Mouse (Mus musculus): ENCODE measurements around the gene Apol7c.
"Not testable (repeated sequence)": the region's sequence is repeated elsewhere in the genome, so short reads cannot be mapped to it uniquely, and the experiment has no call there.

Gene Apol7c

DNA sequence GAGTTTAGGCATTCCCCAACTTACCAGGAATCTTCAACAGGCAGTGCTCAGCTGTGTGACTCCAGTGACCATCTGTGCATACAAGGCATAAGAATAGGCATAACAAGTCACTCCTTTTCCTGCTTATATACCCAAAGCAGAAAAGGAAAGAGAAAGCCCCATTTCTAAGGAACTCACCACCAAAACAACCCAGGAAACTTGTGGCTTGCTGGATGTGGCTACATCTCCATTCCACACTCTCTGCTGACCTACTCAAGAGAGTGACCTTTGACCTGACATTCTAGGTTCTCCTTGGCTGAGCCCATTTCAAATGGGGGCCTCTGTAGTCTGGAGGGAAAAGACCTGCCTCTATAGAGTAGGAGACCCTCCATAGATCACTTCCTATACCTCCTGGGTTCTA lies at the start of gene Apol7c:
Apol7c (minus strand) TSS at position 101 of the 400 bp plus-strand sequence.
- DNase-seq (ENCODE audit: low read depth, low spot score), result no peak

DNA sequence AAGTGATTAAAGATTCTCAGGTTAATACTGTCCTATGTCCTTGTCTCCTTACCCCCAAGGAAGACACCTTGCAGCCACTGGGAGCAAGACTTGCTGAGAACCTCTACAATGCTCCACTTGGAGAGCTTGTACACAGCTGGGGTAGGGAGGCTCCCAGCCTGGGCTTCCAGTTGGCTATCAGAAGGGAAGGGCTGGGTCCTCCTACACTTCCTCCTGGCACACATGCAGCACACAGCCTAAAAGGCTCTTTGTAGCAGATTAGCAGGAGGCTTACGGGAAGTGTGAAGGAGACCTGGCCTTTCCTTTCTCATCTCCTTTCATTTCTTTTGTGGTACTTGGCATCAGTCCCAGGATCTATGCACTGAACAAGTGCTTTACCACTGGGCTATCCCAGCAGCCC lies 48.6 kb upstream of the Apol7c start:
- no peak for DNase-seq (ENCODE audit: low read depth, low spot score)

DNA sequence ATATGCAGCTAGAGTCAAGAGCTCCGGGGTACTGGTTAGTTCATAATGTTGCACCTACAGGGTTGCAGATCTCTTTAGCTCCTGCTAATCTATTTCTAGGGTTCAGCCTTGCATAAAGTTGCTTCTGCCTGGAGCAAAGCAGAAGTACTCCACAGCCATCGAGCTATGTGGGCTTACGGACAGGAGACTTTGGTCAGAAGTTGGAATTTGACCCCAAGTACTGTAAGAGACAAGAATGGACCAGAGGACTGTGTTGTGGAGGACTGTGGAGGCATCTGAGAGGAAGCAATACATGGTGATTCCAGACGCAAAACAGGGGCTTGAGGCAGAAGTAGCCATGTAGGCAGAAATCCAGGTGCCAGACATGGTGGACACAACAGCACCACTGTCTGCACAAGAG lies 46.2 kb upstream of the Apol7c start:
- no peak for DNase-seq (ENCODE audit: low read depth, low spot score)

DNA sequence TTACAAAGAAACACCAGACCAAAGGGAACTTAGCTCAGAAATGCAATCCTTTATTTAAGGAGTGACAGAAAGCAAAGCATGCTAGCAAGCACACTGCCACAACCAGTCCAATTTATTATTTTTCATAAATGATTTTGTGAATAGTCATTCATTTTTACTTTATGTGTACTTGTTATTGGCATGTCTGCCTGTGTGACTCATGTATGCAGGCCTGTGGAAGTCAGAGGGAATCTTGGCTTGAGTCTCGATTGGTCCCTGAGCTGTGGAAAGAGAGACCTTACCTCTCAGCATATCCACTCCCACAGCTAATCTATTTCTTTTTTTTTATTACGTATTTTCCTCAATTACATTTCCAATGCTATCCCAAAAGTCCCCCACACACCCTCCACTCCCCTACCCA lies 45.7 kb upstream of the Apol7c start:
- DNase-seq (ENCODE audit: low read depth, low spot score), result no peak

DNA sequence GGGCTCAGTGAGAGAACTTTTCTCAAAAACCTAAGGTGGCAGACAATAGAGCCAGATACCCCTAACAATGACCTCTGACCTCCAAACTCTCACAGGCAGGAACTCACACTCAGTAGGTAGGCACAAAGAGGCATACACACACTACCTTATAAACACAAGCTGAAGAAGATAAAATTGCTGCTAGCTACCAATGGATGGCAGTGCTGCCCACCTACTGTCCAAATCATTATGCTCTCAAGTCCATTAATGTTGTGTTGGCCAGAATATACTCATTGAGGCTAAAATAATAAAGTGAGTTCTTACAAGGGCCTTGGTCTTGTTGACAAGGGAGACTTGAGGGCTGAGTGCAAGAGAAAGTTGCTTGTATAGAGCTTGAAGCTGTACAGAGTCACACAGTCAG lies 30.1 kb upstream of the Apol7c start:
- no peak for DNase-seq (ENCODE audit: low read depth, low spot score)

DNA sequence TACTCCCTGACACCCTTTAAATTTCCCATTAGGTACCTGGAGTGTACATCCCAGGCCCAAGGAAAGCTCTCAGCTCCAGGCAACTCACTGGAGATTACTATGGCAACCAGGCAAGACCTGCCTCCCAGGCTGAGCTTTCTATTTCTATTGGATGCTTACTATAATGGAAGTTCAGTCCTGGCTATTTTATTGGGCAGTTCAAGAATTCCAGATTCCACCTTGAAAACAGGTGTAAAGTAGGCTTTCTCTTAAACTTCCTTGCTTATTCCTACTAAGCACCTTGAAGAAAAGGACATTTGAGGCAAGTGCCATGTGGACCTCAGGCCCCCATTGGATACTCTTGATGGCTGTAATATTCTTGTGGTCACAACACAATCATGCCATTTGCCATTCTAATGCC lies 28.7 kb upstream of the Apol7c start, which contains the start of gene 1700025B11Rik:
1700025B11Rik (minus strand) TSS at position 101 of the 400 bp plus-strand sequence.
- no peak for DNase-seq (ENCODE audit: low read depth, low spot score)

DNA sequence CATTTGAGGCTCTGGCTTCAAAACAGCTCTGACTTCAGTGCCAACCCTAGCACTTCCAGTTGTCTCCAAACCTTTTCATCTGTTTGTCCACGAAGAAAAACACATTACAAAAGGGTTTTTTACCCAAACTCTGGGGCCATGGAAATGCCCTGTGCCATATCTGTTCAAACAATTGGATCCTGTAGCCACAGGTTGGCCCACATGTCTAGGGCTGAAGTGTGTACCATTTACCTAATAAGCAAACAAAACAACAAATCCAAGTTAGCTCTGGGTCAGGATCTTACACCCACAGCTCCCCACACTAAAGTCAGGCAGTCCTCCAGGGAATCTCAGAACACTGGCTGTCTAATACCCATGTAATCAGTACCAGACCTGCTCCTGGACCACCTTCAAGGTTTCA lies 6.1 kb upstream of the Apol7c start:
- DNase-seq (ENCODE audit: low read depth, low spot score), result not testable (repeated sequence)

DNA sequence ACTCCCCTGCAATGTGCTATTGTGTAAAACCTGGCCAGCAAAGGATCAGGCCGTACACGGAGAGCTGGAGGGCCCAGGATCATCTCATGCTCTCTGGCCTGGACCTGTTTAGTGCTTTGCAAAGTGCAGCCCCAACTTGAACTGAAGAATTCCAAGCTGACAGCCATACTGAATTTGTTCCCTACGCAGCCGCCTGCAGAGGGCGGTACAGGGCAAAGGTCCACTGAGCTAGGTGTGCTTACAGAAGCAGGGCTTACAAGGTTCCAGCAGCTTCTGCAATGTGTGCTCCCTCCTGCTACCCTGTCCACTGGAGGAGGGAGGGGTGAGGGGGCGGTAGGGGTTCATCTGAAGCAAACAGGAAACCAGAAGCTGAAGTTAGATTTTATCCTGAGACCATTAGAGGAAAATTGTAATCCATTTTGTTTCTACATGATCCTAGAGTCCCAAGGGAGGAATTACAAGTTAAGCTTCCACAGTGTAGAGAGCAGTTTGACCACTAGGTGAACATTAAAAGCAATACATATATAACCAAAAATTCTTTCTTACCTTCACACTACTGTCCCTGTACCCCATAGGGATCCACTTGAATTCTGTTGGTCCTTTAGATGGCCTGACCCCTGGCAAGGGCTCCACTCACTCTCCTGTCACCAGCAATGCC lies 9.8 kb downstream of the Apol7c start:
- DNase-seq (ENCODE audit: low read depth, low spot score), result peak; percentile 58

DNA sequence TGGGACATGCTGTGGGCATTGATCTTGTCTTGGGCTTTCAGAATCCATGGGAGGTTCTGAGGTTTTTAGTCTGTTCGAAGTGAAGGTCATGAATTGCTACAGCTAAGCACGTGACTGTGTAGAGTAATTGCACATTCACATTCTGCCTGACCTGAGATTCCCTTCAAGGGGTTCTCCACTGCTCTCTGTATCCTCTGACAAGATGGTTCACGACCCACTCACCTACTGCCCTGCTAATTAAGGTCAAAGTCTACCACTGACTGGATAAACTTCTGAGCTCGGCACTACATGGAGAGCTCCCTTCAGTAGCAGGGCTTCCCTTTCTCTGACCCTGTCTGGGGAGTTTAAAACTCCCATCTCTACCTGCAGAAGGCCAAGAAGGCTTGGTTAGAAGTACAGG lies 12.5 kb downstream of the Apol7c start:
- not testable (repeated sequence) for DNase-seq (ENCODE audit: low read depth, low spot score)

DNA sequence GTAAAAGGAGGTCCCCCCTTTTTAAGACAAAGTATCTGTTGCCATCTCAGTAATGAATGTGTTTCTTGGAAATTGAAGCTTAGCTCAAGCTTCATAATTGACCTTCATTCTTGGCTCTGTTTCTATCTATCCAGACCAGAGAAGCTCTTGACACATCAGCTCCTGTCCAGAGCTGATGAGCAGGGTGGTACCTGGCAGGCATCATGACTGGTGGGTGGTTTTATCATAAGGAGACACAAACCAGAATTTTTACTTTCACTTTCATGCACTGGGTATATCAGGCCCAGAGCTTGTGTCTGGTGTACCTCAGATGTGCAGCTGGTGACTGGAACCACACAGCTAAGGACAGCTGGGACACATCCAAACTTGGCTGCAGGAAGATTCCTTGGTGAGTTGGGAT lies 25.1 kb downstream of the Apol7c start, which contains the start of gene Apol11a:
Apol11a (plus strand) TSS at position 306 of the 400 bp plus-strand sequence.
- not testable (repeated sequence) for DNase-seq (ENCODE audit: low read depth, low spot score)

DNA sequence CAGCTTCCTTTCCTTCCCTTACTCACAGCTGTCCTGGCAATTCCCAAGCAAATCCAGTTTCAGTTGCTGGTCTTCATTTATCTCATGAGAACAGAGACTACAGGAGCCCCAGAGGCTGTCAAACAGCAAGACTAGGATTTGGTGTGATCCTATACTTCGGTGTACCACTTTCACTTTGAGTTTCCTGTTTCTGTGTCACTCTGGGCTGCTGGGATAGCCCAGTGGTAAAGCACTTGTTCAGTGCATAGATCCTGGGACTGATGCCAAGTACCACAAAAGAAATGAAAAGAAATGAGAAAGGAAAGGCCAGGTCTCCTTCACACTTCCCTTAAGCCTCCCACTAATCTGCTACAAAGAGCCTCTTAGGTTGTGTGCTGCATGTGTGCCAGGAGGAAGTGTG lies 38.4 kb downstream of the Apol7c start:
- DNase-seq (ENCODE audit: low read depth, low spot score), result not testable (repeated sequence)

DNA sequence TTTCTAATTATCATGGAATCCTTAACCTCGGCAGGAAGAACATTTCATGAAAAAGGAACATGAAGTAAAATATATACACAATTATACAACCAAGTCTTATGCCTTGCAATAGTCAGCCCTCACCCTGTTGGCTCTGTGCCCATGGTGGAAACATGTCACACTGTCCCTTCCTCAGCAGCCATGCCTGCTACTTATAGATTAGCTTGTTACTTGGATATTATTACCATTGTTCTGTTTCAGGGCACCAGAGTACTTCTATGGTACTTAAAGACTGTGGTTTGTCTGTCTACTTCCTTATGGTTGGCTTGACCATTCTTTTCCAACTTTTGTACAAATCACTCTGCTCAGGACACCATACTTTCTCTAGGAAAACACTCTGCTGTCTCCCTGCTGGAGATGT lies 39.9 kb downstream of the Apol7c start:
- DNase-seq (ENCODE audit: low read depth, low spot score), result not testable (repeated sequence)

DNA sequence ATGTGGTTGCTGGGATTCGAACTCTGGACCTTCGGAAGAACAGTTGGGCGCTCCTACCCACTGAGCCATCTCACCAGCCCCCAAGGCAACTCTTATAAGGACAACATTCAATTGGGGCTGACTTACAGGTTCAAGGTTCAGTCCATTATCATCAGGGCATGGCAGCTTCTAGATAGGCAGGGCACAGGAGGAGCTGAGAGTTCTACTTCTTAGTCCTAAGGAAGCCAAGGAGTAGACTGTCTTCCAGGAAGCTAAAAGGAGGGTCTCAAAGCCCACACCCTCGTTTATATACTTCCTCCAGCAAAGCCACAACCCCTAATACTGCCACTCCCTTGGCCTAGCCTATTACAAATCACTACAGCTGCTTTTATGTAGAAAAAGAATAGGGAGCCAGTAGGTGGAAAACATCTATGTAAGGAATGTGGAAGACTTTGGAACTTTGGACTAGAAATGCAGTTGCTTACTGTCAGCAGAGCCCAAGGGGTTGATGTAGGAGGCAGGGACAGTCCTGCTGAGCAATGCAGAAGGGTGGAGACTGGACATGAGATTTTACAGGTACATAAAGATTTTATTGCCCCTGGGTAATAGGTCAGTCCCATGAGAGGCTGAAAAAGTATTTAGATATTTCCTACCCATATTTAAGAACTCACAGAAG lies 50.8 kb downstream of the Apol7c start:
- DNase-seq (ENCODE audit: low read depth, low spot score), result no peak

DNA sequence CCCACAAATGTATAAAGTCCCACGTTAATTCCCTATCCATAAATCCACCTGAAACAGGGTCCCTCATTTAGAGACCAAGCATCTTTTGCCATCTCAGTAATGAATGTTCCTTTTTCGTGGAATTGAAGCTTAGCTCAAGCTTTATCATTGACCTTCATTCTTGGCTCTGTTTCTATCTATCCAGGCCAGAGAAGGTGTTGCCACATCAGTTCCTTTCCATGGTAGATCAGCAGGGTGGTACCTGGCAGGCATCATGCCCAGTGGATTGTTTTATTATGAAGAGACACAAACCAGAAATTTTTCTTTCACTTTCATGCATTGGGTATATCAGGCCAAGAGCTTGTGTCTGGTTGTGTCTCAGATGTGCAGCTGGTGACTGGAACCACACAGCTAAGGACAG lies 56.4 kb downstream of the Apol7c start, which contains the start of gene Apol10a:
Apol10a (plus strand) TSS at position 355 of the 400 bp plus-strand sequence.
- DNase-seq (ENCODE audit: low read depth, low spot score), result not testable (repeated sequence)
